In genomic region chr6:28826689-28827389, GRCm38 (mm10) we compare ENCODE assay signal across 10 mouse cellular contexts. TPM values are rescaled to one million over a fixed set of nuclear protein-coding genes. Genes with fewer than 3 reads are reported as not detected.
A peak's percentile ranks its signal among the peaks of the same experiment; 100 is the strongest.
DNase-seq lines count a peak whose midpoint lies in the region; ATAC-seq lines count a peak whose summit lies in the region.
"Had no signal": no experiment of that assay in that cellular context is flagged by ENCODE, and none has a peak within 500 bp of the region (broad histone marks: within the 10 kb centered on the region; RNA-seq: fewer than 3 reads in every experiment).

No protein-coding gene starts in this region.

- peak overlapping the region; percentile 41 for H3K4me3 ChIP-seq in forebrain, embryonic 15.5 days
- peak overlapping the region; percentile 85 for H3K4me3 ChIP-seq in midbrain, embryonic 13.5 days (replicated peaks)
- H3K4me3 ChIP-seq: liver, embryonic 13.5 days had no signal

- H3K9ac ChIP-seq in forebrain, embryonic 15.5 days (replicated peaks), result peak overlapping the region; percentile 47; the same call in 1 of the 2 replicates
- peak overlapping the region; percentile 57 for H3K9ac ChIP-seq in midbrain, embryonic 13.5 days (replicated peaks)
- H3K9ac ChIP-seq: liver, embryonic 13.5 days had no signal

- no peaks in the 10 kb centered on the region for H3K9me3 ChIP-seq in forebrain, embryonic 15.5 days
- no peaks in the 10 kb centered on the region for H3K9me3 ChIP-seq in midbrain, embryonic 13.5 days
- H3K9me3 ChIP-seq: liver, embryonic 13.5 days had no signal

- peak; percentile 27 to 42 for DNase-seq in cerebellum, postnatal 25 days
- no peak for DNase-seq in cerebellum, adult 18-20 months
- DNase-seq in adipocyte (ENCODE audit: low spot score), result peak; percentile 24
- DNase-seq in kidney, postnatal 36 days, result no peak
- no peak for DNase-seq in layer of hippocampus, postnatal 25 days (ENCODE audit: extremely low spot score in 1 of 2, low spot score in 1 of 2)
- no peak for DNase-seq in layer of hippocampus, adult 9-11 months
- DNase-seq: kidney, adult 2 months; liver, embryonic 13.5 days had no signal

- peak overlapping the region; percentile 44; the same call in 1 of the 2 replicates for H3K27ac ChIP-seq in forebrain, embryonic 15.5 days (replicated peaks)
- peak overlapping the region; percentile 37; the same call in 1 of the 2 replicates for H3K27ac ChIP-seq in midbrain, embryonic 13.5 days
- H3K27ac ChIP-seq: liver, embryonic 13.5 days had no signal

- WGBS in forebrain, embryonic 15.5 days, result 49% methylated on average over 9 of the region's 9 CpGs
- WGBS in midbrain, embryonic 13.5 days, result 52% methylated on average over 9 of the region's 9 CpGs

- peaks cover 9% of the 10 kb centered on the region; the same call in 1 of the 2 replicates for H3K36me3 ChIP-seq in forebrain, embryonic 15.5 days
- H3K36me3 ChIP-seq in midbrain, embryonic 13.5 days, result peaks cover 6% of the 10 kb centered on the region

- H3K4me2 ChIP-seq in forebrain, embryonic 15.5 days (replicated peaks), result peak overlapping the region; percentile 98
- H3K4me2 ChIP-seq in midbrain, embryonic 13.5 days (replicated peaks), result peak overlapping the region; percentile 92
- H3K4me2 ChIP-seq: liver, embryonic 13.5 days had no signal

- H3K27me3 ChIP-seq in forebrain, embryonic 15.5 days, result no peaks in the 10 kb centered on the region
- no peaks in the 10 kb centered on the region for H3K27me3 ChIP-seq in midbrain, embryonic 13.5 days

- peaks cover 78% of the 10 kb centered on the region for H3K4me1 ChIP-seq in forebrain, embryonic 15.5 days
- H3K4me1 ChIP-seq in midbrain, embryonic 13.5 days (replicated peaks), result peaks cover 79% of the 10 kb centered on the region

- ATAC-seq in forebrain, embryonic 15.5 days (replicated peaks), result no peak
- no peak for ATAC-seq in midbrain, embryonic 13.5 days

RNA-seq across cellular contexts. Expression of gene Lrrc4, which starts 4.7 kb away (rescaled TPM):
- polyA plus RNA-seq in forebrain, embryonic 15.5 days (2015; fragmentation: Nextera tagmentation; extraction: Ambion mirVana), result 6.4 and 6.5 TPM in 2 replicates
- polyA plus RNA-seq in midbrain, embryonic 13.5 days (2015; fragmentation: Nextera tagmentation; extraction: Ambion mirVana), result 5.1 and 5.3 TPM in 2 replicates
- total RNA-seq in layer of hippocampus, postnatal 25 days (2021), result 10 to 100 TPM; 86.3 to 97.2 TPM

Comparison
In these comparisons a context has a peak if more than half of its experiments do, and no peak if none do; other contexts are left out.
1. DNase-seq: peak in cerebellum, postnatal 25 days (2 of 2) and adipocyte (single experiment); none in cerebellum, adult 18-20 months (0 of 2), kidney, postnatal 36 days (0 of 2), layer of hippocampus, postnatal 25 days (0 of 2) and layer of hippocampus, adult 9-11 months (single experiment).